Mouse (Mus musculus) liver, embryonic 16.5 days (tissue): ENCODE results near the gene Kdm2b. TPM values are rescaled to one million over a fixed set of nuclear protein-coding genes. Genes with fewer than 3 reads are reported as not detected.
A peak's percentile ranks its signal among the peaks of the same experiment; 100 is the strongest.

Source experiments
- ATAC-seq: fragments of 200-750 bp; cut with Nextera tagmentation; 2 replicates; pipeline ENCODE4 v1.8.0; 2017; ENCODE audit warnings: low read depth, mild to moderate bottlenecking, moderate number of reproducible peaks, moderate library complexity
- H3K27ac ChIP-seq: fragments of 300-500 bp; sonication (generic); 2 replicates; pipeline ENCODE4 v1.5.1; 2014; ENCODE audit warnings: mild to moderate bottlenecking, low read length
- H3K27me3 ChIP-seq: fragments of 300-500 bp; sonication (generic); 2 replicates; pipeline ENCODE4 v1.6.1; 2014; ENCODE audit warnings: low read depth, low read length, mixed read lengths; ENCODE audit not compliant: control insufficient read depth, insufficient read depth
- H3K36me3 ChIP-seq: fragments of 300-500 bp; sonication (generic); 2 replicates; pipeline ENCODE4 v1.6.1; 2014; ENCODE audit warnings: mild to moderate bottlenecking; ENCODE audit not compliant: control insufficient read depth, insufficient read depth
- H3K4me1 ChIP-seq: fragments of 300-500 bp; sonication (generic); 2 replicates; pipeline ENCODE4 v1.6.1; 2014; ENCODE audit warnings: low read depth, low read length, mixed read lengths; ENCODE audit not compliant: control insufficient read depth
- H3K4me2 ChIP-seq: fragments of 300-500 bp; sonication (generic); 2 replicates; pipeline ENCODE4 v1.6.1; 2014; ENCODE audit warnings: low read depth, low read length, mixed read lengths
- H3K4me3 ChIP-seq: fragments of 300-500 bp; sonication (generic); 2 replicates; pipeline ENCODE4 v1.5.1; 2014; ENCODE audit warnings: low read depth, mild to moderate bottlenecking, low read length
- H3K9ac ChIP-seq: fragments of 300-500 bp; sonication (generic); 2 replicates; pipeline ENCODE4 v1.6.1; 2014; ENCODE audit warnings: low read depth, low read length
- H3K9me3 ChIP-seq: fragments of 300-500 bp; sonication (generic); replicated peaks from 2 replicates; pipeline ENCODE4 v1.6.1; 2016; ENCODE audit warnings: low read length; ENCODE audit not compliant: control insufficient read depth
- WGBS: fragments of 180-500 bp; shearing (Covaris S2); extraction: QIAGEN DNeasy Blood & Tissue Kit; methylation state at CpG from one replicate; pipeline ENCODE4 v1.1.7; 2014; ENCODE audit not compliant: insufficient replicate concordance; 5-methylcytosine and 5-hydroxymethylcytosine counted together
- polyA plus RNA-seq: library from polyadenylated mRNA; unstranded; fragments of >200 nt; fragmentation: Nextera tagmentation; extraction: Ambion mirVana; gene quantifications from 2 replicates; pipeline ENCODE4 v1.2.1, GENCODE M21; 2015

Kdm2b gene
- polyA plus RNA-seq, 1 experiment from 2014 or later: 14.4 TPM

DNA sequence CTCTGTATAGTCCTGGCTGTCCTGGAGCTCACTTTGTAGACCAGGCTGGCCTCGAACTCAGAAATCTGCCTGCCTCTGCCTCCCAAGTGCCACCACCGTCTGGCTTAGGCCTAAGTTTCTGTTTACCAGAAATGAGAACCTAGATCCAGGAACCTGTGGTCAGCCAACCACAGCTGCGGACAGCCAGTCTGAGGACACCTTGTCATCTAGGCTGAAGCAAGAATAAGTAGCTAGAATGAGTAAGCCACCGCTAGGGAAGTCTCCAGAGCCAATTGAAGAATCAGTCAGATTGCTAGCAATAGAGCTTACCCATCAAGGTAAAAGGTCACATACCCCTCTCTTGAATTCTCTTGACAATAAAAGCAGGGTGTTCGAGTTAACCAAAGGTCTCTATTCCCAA is 145.8 kb downstream of the Kdm2b start:
- WGBS: 55% methylated on average over 5 of the region's 5 CpGs
- Histone ChIP-seq H3K4me2 (no peak overlapping the region), H3K4me3 (no peak overlapping the region), H3K27ac (no peak overlapping the region), H3K9me3 (no peaks in the 10 kb centered on the region), H3K36me3 (no peaks in the 10 kb centered on the region), H3K9ac (no peak overlapping the region), H3K4me1 (0 out of 2 replicates have a peak, but pooled peaks cover 4% of the 10 kb centered on the region), H3K27me3 (no peaks in the 10 kb centered on the region)
- no peak for ATAC-seq

DNA sequence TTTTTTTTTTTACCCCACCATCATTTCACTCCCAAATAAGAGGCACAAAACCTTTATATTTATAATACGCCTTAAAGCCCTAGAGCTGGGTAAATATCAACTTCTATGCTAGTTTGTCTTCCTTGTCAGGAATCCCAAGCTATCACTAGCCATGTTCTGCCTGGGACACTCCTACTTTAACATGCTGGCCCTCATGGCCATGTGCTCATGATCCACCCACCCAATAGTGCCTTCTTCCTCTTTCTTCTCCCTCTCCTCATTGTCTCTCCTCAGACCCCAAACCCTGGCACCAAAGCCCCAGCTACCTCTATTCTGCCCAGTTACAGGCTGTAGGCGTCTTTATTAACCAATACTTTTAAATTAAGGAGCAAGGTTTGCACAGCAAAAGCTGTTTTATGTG is 148.5 kb downstream of the Kdm2b start:
- Histone ChIP-seq H3K4me1 (no peaks in the 10 kb centered on the region), H3K4me2 (no peak overlapping the region), H3K36me3 (no peaks in the 10 kb centered on the region), H3K27ac (no peak overlapping the region), H3K9ac (no peak overlapping the region), H3K9me3 (no peaks in the 10 kb centered on the region), H3K27me3 (no peaks in the 10 kb centered on the region), H3K4me3 (no peak overlapping the region)
- ATAC-seq: no peak
- WGBS: 69% methylated on average over 2 of the region's 2 CpGs

DNA sequence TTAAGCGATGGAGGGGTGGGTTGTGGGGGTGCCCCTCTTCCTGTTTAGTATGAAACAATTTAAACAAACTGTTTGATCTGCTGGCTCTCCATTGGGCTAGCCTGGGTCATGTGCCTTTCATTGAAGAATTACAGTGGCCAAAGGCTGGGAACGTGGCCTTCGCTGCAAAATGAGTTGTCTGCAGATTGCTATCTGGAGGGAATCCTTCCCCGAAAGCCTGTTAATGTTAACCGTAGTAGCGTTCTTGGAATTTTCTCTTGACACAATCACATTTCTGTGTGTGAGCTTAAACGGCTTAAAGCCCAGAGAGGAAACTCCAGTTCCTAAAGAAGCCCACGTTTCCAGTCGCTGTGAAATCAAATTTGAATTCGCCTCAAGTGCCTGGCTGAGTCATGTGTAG is 156.6 kb downstream of the Kdm2b start:
- Histone ChIP-seq H3K9ac (no peak overlapping the region), H3K4me1 (no peaks in the 10 kb centered on the region), H3K27me3 (no peaks in the 10 kb centered on the region), H3K4me2 (no peak overlapping the region), H3K27ac (no peak overlapping the region), H3K9me3 (no peaks in the 10 kb centered on the region), H3K4me3 (no peak overlapping the region), H3K36me3 (no peaks in the 10 kb centered on the region)
- no peak for ATAC-seq
- WGBS: 70% methylated on average over 10 of the region's 10 CpGs

DNA sequence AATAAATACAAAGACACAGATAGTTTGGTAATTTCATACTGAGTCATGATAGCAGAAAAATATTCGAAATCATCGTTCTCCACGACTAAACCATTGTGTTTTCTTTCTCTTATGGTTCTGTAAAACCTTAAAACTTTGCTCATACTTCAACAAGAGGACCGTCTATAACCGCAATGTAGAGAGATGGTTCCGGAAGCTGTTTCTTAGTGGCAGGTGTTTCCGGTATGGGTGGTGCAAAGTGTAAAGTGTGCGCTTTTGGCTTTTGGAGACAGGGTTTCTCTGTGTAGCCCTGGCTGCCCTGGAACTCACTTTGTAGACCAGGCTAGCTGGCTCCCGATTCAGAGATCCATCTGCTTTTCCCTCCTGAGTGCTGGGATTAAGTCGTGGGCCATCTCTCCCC is 157.1 kb downstream of the Kdm2b start:
- Histone ChIP-seq H3K27me3 (no peaks in the 10 kb centered on the region), H3K36me3 (no peaks in the 10 kb centered on the region), H3K9me3 (no peaks in the 10 kb centered on the region), H3K4me2 (no peak overlapping the region), H3K27ac (no peak overlapping the region), H3K4me3 (no peak overlapping the region), H3K4me1 (no peaks in the 10 kb centered on the region), H3K9ac (no peak overlapping the region)
- WGBS: 68% methylated on average over 10 of the region's 10 CpGs
- no peak for ATAC-seq

DNA sequence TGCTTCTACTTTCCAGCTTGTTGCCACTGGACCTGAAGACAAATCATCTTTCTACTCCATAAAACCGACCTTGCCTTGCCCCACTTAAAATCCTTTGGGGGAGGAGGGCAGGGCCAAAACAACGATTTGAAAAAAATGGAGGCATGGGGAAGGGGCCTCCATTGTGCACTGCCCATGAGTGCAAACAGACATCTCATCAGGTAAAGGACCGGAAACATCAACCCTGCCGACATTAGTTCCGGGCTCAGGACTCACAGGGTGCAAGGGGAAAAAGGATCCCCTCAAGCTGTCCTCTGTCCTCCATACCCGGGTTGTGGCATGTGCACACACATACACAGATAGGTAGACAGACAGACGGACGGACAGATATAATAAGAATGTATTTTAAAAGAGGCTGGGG is 164.5 kb downstream of the Kdm2b start:
- no peaks in the 10 kb centered on the region for H3K27me3 ChIP-seq

DNA sequence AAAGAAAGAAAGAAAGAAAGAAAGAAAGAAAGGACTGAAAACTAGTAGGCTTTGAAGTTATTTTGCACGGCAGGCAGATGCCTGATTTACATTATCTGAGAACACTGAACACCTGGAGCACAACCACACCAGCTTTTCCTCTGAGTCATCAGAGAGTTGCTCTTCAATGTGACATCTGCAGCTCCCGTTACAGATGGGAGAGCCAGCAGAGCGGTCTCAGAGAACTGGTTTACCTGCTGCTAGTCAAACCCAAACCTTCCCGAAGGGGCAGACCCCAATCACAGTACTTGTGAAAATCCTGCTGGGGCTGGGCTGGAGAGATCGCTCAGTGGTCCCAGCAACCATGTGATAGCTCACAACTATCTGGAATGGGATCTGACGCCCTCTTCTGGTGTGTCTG is 165.2 kb downstream of the Kdm2b start:
- no peaks in the 10 kb centered on the region for H3K9me3 ChIP-seq
- no peaks in the 10 kb centered on the region for H3K36me3 ChIP-seq
- no peak overlapping the region for H3K4me2 ChIP-seq
- no peak overlapping the region for H3K4me3 ChIP-seq
- ATAC-seq: no peak
- H3K27me3 ChIP-seq: no peaks in the 10 kb centered on the region
- no peak overlapping the region for H3K27ac ChIP-seq
- 59% methylated on average over 6 of the region's 6 CpGs for WGBS
- H3K9ac ChIP-seq: no peak overlapping the region
- peaks cover 18% of the 10 kb centered on the region for H3K4me1 ChIP-seq

More for the DNA sequence above, 164.5 kb downstream of the Kdm2b start:
- ATAC-seq: no peak
- H3K9me3 ChIP-seq: no peaks in the 10 kb centered on the region
- no peak overlapping the region for H3K27ac ChIP-seq
- no peak overlapping the region for H3K4me3 ChIP-seq
- no peak overlapping the region for H3K4me2 ChIP-seq
- H3K36me3 ChIP-seq: no peaks in the 10 kb centered on the region
- 73% methylated on average over 8 of the region's 8 CpGs for WGBS
- H3K4me1 ChIP-seq: peaks cover 12% of the 10 kb centered on the region
- no peak overlapping the region for H3K9ac ChIP-seq

DNA sequence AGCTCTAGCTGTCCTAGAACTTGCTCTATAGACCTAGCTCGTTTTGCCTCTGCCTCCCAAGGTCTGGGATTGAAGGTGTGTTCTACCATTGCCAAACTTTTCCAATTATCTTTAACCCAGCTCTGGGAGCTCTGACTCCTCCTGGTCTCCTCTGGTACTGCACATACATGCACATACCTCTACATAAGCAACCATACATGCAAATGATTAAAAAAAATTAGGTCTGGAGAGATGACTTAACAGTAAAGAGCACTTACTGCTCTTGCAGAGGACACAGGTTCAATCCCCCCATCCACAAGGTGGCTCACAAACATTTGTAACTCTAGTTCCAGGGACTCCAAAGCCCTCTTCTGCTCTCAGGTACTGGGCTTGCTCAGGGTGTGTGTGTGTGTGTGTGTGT is 165.6 kb downstream of the Kdm2b start:
- WGBS: 70% methylated on average over 1 of the region's 1 CpGs
- Histone ChIP-seq H3K9ac (no peak overlapping the region), H3K27ac (no peak overlapping the region), H3K4me3 (no peak overlapping the region), H3K4me2 (no peak overlapping the region), H3K9me3 (no peaks in the 10 kb centered on the region), H3K27me3 (no peaks in the 10 kb centered on the region), H3K36me3 (peaks cover 2% of the 10 kb centered on the region), H3K4me1 (peaks cover 21% of the 10 kb centered on the region)
- ATAC-seq: no peak

DNA sequence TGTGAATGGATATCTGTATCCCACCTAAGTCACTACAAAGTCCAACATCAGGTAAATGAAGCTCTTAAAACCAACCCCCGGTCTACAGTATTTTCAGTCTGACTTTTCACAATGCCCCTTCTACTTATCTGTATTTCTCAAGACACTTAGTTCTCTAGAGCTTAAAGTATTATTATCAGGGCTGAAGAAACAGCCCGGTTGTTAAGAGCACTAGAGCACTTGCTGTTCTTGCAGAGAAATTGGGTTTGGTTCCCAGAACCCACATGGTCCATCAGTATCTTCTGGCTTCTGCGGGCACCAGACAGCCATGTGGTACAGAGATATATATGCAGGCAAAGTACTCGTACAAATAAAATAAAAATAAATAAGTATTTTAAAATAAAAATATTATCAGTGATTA is 167.2 kb downstream of the Kdm2b start:
- Histone ChIP-seq H3K27ac (no peak overlapping the region), H3K27me3 (no peaks in the 10 kb centered on the region), H3K36me3 (peaks cover 17% of the 10 kb centered on the region), H3K4me1 (peaks cover 25% of the 10 kb centered on the region), H3K4me2 (no peak overlapping the region), H3K9ac (no peak overlapping the region), H3K9me3 (no peaks in the 10 kb centered on the region), H3K4me3 (no peak overlapping the region)
- WGBS: 65% methylated on average over 4 of the region's 4 CpGs
- ATAC-seq: no peak

DNA sequence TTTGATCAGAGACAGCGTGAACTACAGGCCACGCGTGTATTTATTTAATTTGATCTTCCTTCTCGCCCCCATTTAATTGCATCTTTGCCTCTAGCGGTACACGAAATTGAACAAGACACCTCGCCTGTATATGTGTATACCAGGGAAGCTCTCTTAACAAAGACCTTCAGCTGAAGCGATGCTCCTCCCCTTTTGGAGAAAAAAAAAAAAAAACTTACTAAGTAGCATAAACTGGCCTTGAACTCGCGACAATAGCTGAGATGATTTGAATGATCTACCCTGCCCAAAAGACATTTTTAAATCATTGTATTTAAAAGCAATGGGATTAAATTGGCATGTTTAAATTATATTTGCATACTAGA is 168.1 kb downstream of the Kdm2b start:
- Histone ChIP-seq H3K27ac (peak overlapping the region; percentile 97), H3K4me2 (peak overlapping the region; percentile 84), H3K9me3 (no peaks in the 10 kb centered on the region), H3K36me3 (peaks cover 25% of the 10 kb centered on the region), H3K4me3 (peak overlapping the region; percentile 93), H3K9ac (peak overlapping the region; percentile 90), H3K27me3 (no peaks in the 10 kb centered on the region), H3K4me1 (peaks cover 25% of the 10 kb centered on the region)
- ATAC-seq: peak; percentile 12; the same call in 1 of the 2 replicates
- WGBS: under 1% methylated on average over 10 of the region's 10 CpGs
